Mouse (Mus musculus) limb, embryonic 12.5 days (tissue): ENCODE measurements around the gene Zfp81. TPM values are rescaled to one million over a fixed set of nuclear protein-coding genes. Genes with fewer than 3 reads are reported as not detected.

Source experiments
- polyA plus RNA-seq: library from polyadenylated mRNA; unstranded; fragments of >200 nt; fragmentation: Nextera tagmentation; extraction: Ambion mirVana; gene quantifications from 2 replicates; pipeline ENCODE4 v1.2.1, GENCODE M21; 2016

Zfp81 gene
- polyA plus RNA-seq, 1 experiment from 2014 or later = 11.4 TPM

Other genes starting within 250 kb of the Zfp81 start
- gene Morc2b, start 219.2 kb downstream of the Zfp81 start, polyA plus RNA-seq = not detected in 2 replicates
- not detected in 2 replicates for gene Olfr55, start 190.4 kb downstream of the Zfp81 start, polyA plus RNA-seq
- not detected in 2 replicates for gene Olfr239, start 167.6 kb downstream of the Zfp81 start, polyA plus RNA-seq
- gene Olfr1564, start 137.2 kb downstream of the Zfp81 start, polyA plus RNA-seq = not detected in 2 replicates
- gene Zfp955a, start 103.7 kb downstream of the Zfp81 start, polyA plus RNA-seq = 19.5 and 20.3 TPM in 2 replicates
- 0.04 TPM in 1 of 2 replicates, not detected in the other for gene Olfr63, start 94.2 kb downstream of the Zfp81 start, polyA plus RNA-seq
- gene Zfp955b, start 69.3 kb downstream of the Zfp81 start, polyA plus RNA-seq = 13.4 and 14.1 TPM in 2 replicates
- gene Zfp101, start 35.8 kb upstream of the Zfp81 start, polyA plus RNA-seq = 23.6 and 27.0 TPM in 2 replicates
- gene Actl9, start 74.0 kb upstream of the Zfp81 start, polyA plus RNA-seq = not detected in 2 replicates
- gene Adamts10, start 165.3 kb upstream of the Zfp81 start, polyA plus RNA-seq = 107 and 125 TPM in 2 replicates
- 1.9 and 2.3 TPM in 2 replicates for gene Myo1f, start 196.8 kb upstream of the Zfp81 start, polyA plus RNA-seq